Mouse (Mus musculus) megakaryocyte, embryonic 14.5 days (primary cell): ENCODE results near the gene Mllt10. TPM values are rescaled to one million over a fixed set of nuclear protein-coding genes. Genes with fewer than 3 reads are reported as not detected.
A peak's percentile ranks its signal among the peaks of the same experiment; 100 is the strongest.

Experiments used
- H3K27me3 ChIP-seq: replicated peaks from 2 replicates; pipeline ENCODE3; 2012; ENCODE audit warnings: inconsistent platforms
- H3K36me3 ChIP-seq: replicated peaks from 2 replicates; pipeline ENCODE3; 2012; ENCODE audit warnings: low read length, inconsistent platforms, mixed read lengths
- H3K4me1 ChIP-seq: 2 replicates; pipeline ENCODE4 v1.6.1; 2012; ENCODE audit warnings: inconsistent platforms
- H3K4me3 ChIP-seq: replicated peaks from 2 replicates; pipeline ENCODE3; 2012; ENCODE audit warnings: moderate library complexity, mild to moderate bottlenecking, inconsistent platforms
- H3K9me3 ChIP-seq: 2 replicates; pipeline ENCODE4 v1.6.1; 2012; ENCODE audit warnings: inconsistent platforms
- FLI1 ChIP-seq: IDR thresholded peaks from 2 replicates; pipeline ENCODE4 v1.6.1; 2012; ENCODE audit warnings: low read length, inconsistent platforms, mixed read lengths
- GATA1 ChIP-seq: IDR thresholded peaks from 3 replicates; pipeline ENCODE4 v1.6.1; 2012; ENCODE audit warnings: mixed read lengths, low read length, inconsistent platforms, borderline replicate concordance
- polyA plus RNA-seq: library from polyadenylated mRNA; stranded (reverse); fragments of >175 nt; gene quantifications from 2 replicates; pipeline ENCODE4 v1.2.3, GENCODE M21; 2012; ENCODE audit warnings: low replicate concordance; ENCODE audit not compliant: insufficient read depth

Gene Mllt10
- polyA plus RNA-seq, 1 experiment: 5.1 TPM

DNA sequence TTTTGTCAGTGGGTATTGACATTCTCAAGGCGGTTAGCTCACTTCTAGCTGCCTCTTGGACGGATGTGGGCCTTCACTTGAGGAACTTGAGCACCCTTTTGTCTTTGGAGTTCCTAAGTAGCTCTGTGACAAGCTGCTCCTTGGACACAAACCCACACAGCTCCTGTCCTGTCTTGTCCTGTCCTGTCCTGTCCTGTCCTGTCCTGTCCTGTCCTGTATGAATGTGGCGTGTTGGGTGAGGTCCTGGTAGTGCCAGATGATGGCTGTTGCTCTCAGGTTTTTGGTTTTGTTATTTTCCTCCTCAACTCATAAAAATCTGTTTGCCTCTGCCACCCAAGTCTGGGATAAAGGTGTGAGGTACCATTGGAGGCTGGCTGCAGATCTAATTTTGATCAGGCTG is 61.4 kb downstream of the Mllt10 start:
- H3K4me1 ChIP-seq: peaks cover 33% of the 10 kb centered on the region
- H3K4me3 ChIP-seq: no peak overlapping the region
- H3K36me3 ChIP-seq: peaks cover 73% of the 10 kb centered on the region
- H3K27me3 ChIP-seq: no peaks in the 10 kb centered on the region
- H3K9me3 ChIP-seq: no peaks in the 10 kb centered on the region
- TF ChIP-seq FLI1 (no peak), GATA1 (no peak)

- Histone ChIP-seq H3K4me3 (no peak overlapping the region), H3K4me1 (no peaks in the 10 kb centered on the region), H3K27me3 (no peaks in the 10 kb centered on the region), H3K9me3 (no peaks in the 10 kb centered on the region), H3K36me3 (peaks cover 72% of the 10 kb centered on the region)
- TF ChIP-seq FLI1: no peak
- TF ChIP-seq GATA1: no peak
Observed at GRCm38 (mm10) chr2:18138131-18138530, 83.1 kb downstream of the Mllt10 start.

DNA sequence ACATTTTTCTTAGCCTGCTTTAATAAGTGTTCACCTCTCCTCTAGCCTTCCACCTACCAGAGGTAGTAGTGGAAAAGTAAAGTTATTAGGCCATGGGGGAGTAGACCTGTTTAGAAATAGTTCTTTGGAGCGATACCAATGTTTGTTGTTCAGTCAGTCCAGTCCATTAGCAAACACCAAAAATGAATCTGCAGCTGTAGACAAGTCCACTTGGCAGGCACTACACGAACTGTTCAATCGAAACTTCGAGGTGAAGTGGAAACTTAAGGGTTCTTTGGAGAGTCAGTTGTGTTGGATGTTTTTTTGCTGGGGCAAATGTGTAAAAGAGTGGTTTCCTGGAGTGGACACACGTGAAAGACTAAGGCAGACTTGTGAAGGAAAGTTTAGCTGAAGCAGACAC is 84.6 kb downstream of the Mllt10 start:
- peaks cover 77% of the 10 kb centered on the region for H3K36me3 ChIP-seq
- TF ChIP-seq GATA1 (no peak), FLI1 (no peak)
- no peaks in the 10 kb centered on the region for H3K4me1 ChIP-seq
- no peak overlapping the region for H3K4me3 ChIP-seq
- H3K9me3 ChIP-seq: no peaks in the 10 kb centered on the region
- H3K27me3 ChIP-seq: no peaks in the 10 kb centered on the region

GRCm38 (mm10) chr2:18156131-18156530 is 101.1 kb downstream of the Mllt10 start:
- peaks cover 14% of the 10 kb centered on the region; the same call in 1 of the 2 replicates for H3K4me1 ChIP-seq

DNA sequence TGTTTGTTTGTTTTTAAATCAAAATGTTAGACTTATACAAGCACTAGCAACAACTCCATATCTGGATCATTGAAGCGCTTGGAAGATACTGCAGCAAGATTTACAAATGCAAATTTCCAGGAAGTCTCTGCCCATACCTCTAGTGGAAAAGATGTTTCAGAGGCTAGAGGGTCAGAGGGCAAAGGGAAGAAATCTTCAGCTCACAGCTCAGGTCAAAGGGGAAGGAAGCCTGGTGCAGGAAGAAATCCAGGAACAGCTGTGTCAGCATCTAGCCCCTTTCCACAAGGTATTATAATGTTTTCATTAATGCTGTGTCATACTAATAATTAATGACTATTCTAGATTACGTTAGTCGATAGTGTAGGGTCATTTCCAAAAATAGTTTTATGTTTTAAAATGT is 104.4 kb downstream of the Mllt10 start:
- Histone ChIP-seq H3K4me3 (no peak overlapping the region), H3K27me3 (no peaks in the 10 kb centered on the region), H3K9me3 (no peaks in the 10 kb centered on the region), H3K4me1 (peaks cover 13% of the 10 kb centered on the region; the same call in 1 of the 2 replicates), H3K36me3 (peaks cover 70% of the 10 kb centered on the region)
- TF ChIP-seq GATA1 (no peak), FLI1 (no peak)

More at GRCm38 (mm10) chr2:18156131-18156530, 101.1 kb downstream of the Mllt10 start:
- H3K9me3 ChIP-seq: no peaks in the 10 kb centered on the region
- peaks cover 60% of the 10 kb centered on the region for H3K36me3 ChIP-seq
- no peaks in the 10 kb centered on the region for H3K27me3 ChIP-seq
- no peak overlapping the region for H3K4me3 ChIP-seq
- no peak for TF ChIP-seq FLI1

DNA sequence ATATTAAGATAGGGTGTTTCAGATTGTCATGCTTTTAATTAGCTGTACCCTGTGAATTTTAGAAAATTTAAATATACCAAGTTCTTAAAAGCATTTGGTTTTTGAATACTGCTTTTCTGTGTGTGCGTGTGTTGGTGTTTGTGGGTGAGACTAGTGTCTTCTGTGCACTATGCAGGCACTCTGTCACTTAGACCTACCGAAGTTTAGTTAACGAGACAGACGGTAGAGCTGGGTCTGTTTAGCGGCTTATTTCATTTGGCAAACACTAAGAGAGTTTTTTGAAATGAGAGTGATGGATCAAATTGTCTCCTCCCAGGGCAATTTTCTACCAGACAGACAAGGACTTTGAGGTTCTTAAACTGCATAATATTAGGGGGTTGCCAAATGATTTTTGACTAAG is 106.0 kb downstream of the Mllt10 start:
- Histone ChIP-seq H3K4me3 (no peak overlapping the region), H3K36me3 (peaks cover 60% of the 10 kb centered on the region), H3K4me1 (peaks cover 13% of the 10 kb centered on the region; the same call in 1 of the 2 replicates), H3K27me3 (no peaks in the 10 kb centered on the region), H3K9me3 (no peaks in the 10 kb centered on the region)
- TF ChIP-seq FLI1 (no peak), GATA1 (no peak)

DNA sequence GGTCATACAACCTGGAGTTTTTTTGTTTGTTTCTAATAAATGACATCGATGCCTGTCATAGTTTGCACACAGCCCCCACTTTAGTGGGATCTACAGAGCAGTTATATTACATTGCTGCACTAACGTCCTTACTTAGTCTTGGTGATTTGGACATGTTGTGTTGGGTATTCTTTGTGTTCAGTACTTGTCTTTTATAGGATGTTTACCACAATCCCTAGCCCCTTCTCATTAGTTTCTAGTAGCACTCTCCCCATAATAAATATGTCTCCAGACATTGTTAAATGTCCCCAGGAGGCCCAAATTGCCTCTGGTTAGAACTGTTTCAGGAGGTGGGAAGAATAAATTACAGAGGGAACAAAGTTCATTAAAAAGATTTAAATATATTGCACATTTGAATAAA is 110.5 kb downstream of the Mllt10 start:
- H3K36me3 ChIP-seq: peaks cover 46% of the 10 kb centered on the region
- H3K4me1 ChIP-seq: peaks cover 41% of the 10 kb centered on the region
- H3K9me3 ChIP-seq: no peaks in the 10 kb centered on the region
- H3K27me3 ChIP-seq: no peaks in the 10 kb centered on the region
- H3K4me3 ChIP-seq: no peak overlapping the region
- TF ChIP-seq GATA1 (no peak), FLI1 (no peak)

DNA sequence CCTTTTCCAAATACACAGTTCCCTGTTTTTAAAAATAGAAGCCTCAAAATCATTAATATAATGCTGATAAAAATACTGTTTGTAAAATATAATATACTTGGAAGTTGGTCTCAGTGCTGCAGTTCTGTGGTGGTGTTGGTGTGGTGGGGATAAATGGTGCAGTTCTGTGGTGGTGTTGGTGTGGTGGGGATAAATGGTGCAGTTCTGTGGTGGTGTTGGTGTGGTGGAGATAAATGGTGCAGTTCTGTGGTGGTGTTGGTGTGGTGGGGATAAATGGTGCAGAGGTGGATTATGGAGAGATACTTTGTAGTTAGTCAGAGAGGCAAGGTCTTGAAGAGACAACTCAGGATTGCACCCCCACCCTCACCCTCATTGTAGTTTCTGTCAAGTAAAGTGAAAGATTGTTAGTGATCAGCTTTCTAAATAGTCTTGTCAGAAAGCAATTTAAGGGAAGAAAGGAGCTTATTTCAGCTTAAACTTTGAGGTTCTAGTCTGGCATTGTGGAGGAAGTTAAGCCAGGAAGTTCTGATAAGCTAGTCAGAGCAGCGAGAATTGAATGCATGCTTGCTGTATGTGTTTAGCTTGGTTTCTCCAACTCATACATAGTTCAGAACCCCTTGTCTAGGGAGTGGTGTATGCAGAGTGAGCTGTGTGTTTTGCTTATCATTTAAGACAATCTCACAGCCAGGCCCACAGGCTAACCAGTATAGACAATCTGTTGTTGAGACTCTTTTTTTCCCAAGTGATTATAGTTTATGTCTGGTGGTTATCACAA is 114.3 kb downstream of the Mllt10 start:
- Histone ChIP-seq H3K4me3 (peak overlapping the region; percentile 74), H3K36me3 (peaks cover 44% of the 10 kb centered on the region), H3K9me3 (no peaks in the 10 kb centered on the region), H3K27me3 (no peaks in the 10 kb centered on the region), H3K4me1 (peaks cover 53% of the 10 kb centered on the region)
- TF ChIP-seq FLI1 (no peak), GATA1 (no peak)

- H3K36me3 ChIP-seq: peaks cover 73% of the 10 kb centered on the region
- H3K4me1 ChIP-seq: peaks cover 70% of the 10 kb centered on the region
- no peak overlapping the region for H3K4me3 ChIP-seq
- TF ChIP-seq FLI1 (no peak), GATA1 (no peak)
- peaks cover 6% of the 10 kb centered on the region; the same call in 1 of the 2 replicates for H3K9me3 ChIP-seq
- H3K27me3 ChIP-seq: no peaks in the 10 kb centered on the region
Observed at GRCm38 (mm10) chr2:18175234-18175633, 120.2 kb downstream of the Mllt10 start.

DNA sequence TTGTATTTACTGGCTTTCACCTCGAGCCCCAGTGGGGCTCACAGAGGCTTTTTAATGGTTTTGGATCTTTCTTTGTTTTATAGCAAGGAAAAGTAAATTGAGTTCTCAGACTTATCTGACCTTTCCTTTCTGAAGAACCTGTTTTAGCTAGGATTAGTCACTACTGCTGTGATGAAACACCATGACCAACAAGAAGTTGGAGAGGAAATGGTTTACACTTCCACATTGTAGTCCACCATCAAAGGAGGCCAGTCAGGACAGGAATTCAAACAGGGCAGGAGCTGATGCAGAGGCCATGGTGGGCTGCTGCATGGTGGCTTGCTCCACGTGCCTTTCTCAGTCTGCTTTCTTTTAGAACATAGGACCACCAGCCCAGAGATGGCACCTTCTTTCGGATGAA is 121.2 kb downstream of the Mllt10 start:
- no peak for TF ChIP-seq FLI1
- no peak for TF ChIP-seq GATA1
- Histone ChIP-seq H3K36me3 (peaks cover 77% of the 10 kb centered on the region), H3K4me1 (peaks cover 68% of the 10 kb centered on the region), H3K9me3 (peaks cover 6% of the 10 kb centered on the region; the same call in 1 of the 2 replicates), H3K27me3 (no peaks in the 10 kb centered on the region), H3K4me3 (no peak overlapping the region)

DNA sequence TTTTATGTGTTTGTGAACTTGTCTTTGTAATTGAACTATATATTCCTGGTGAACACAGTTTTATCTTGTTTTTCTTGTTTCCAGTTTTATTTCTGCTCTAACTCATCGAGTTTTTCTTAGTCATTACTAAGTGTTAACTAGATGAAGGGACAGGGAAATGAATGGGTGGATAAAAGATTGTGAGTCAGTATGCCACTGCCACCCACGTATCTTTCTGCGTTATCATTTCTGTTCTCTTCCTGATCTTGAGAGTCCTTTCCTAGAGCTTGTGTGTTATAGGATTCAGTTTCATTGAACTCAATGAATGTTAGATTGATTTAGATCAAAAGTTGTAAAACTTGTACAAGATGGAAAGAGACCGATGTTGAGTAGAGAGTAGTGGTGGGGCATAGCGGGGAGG is 125.3 kb downstream of the Mllt10 start:
- Histone ChIP-seq H3K36me3 (peaks cover 95% of the 10 kb centered on the region), H3K9me3 (peaks cover 6% of the 10 kb centered on the region; the same call in 1 of the 2 replicates)

More for the DNA sequence above, 125.3 kb downstream of the Mllt10 start:
- H3K4me3 ChIP-seq: no peak overlapping the region
- TF ChIP-seq FLI1 (no peak), GATA1 (no peak)
- peaks cover 45% of the 10 kb centered on the region for H3K4me1 ChIP-seq
- no peaks in the 10 kb centered on the region for H3K27me3 ChIP-seq
